In the genomic region with DNA sequence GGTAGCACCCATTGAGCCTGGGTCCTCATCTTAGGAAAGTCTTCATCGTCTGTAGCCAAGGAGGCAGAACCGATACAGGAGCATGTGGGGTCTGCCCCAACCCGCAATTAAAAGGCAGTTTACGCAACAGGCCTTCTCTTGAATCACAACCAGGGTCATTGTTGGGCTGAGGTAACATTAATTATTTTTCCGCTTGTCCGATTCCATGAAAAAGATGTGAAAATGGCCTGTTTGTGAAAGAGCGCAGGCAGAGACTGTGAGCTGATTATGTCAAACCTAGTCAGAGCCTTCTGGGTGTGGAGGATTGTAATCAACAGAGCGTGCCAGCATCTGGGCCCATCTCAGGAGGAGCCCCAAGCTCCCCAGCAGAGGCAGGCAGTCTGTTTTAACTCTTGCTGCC, we compare ENCODE assay signal across 33 mouse cellular contexts. TPM values are rescaled to one million over a fixed set of nuclear protein-coding genes. Genes with fewer than 3 reads are reported as not detected.
A peak's percentile ranks its signal among the peaks of the same experiment; 100 is the strongest.
DNase-seq lines count a peak whose midpoint lies in the region; ATAC-seq and TF ChIP-seq lines count a peak whose summit lies in the region.
"Had no signal": no experiment of that assay in that cellular context is flagged by ENCODE, and none has a peak within 500 bp of the region (broad histone marks: within the 10 kb centered on the region; RNA-seq: fewer than 3 reads in every experiment).

No protein-coding gene starts in this region.

- H3K4me1 ChIP-seq in forebrain, embryonic 11.5 days (replicated peaks; ENCODE audit: control insufficient read depth, insufficient read depth, low read length) = 0 out of 2 replicates have a peak, but pooled peaks cover 2% of the 10 kb centered on the region
- no peaks in the 10 kb centered on the region for H3K4me1 ChIP-seq in forebrain, postnatal 0 days (ENCODE audit: insufficient read depth)
- H3K4me1 ChIP-seq in midbrain, embryonic 11.5 days (ENCODE audit: control insufficient read depth, insufficient read depth, low read length) = no peaks in the 10 kb centered on the region
- peaks cover 11% of the 10 kb centered on the region for H3K4me1 ChIP-seq in midbrain, embryonic 10.5 days
- peaks cover 4% of the 10 kb centered on the region; the same call in 1 of the 2 replicates for H3K4me1 ChIP-seq in forebrain, embryonic 14.5 days (ENCODE audit: control insufficient read depth, insufficient read depth, low read length)
- H3K4me1 ChIP-seq: liver, embryonic 13.5 days; neural tube, embryonic 12.5 days had no signal

- ATAC-seq in forebrain, embryonic 11.5 days (replicated peaks; ENCODE audit: low FRiP score) = peak; percentile 87
- no peak for ATAC-seq in forebrain, postnatal 0 days
- 0 out of 2 replicates have a peak, but pooled peaks have one; percentile 55 for ATAC-seq in midbrain, embryonic 11.5 days (ENCODE audit: low FRiP score)
- peak; percentile 84 for ATAC-seq in forebrain, embryonic 14.5 days
- ATAC-seq: CD4-positive, CD25-positive, alpha-beta regulatory T cell, adult 4 months had no signal

- no peak overlapping the region for H3K4me3 ChIP-seq in forebrain, embryonic 11.5 days (ENCODE audit: low read depth, low read length)
- H3K4me3 ChIP-seq in forebrain, postnatal 0 days (ENCODE audit: low read depth, low read length) = no peak overlapping the region
- no peak overlapping the region for H3K4me3 ChIP-seq in midbrain, embryonic 11.5 days (ENCODE audit: low read depth, low read length)
- H3K4me3 ChIP-seq in midbrain, embryonic 10.5 days = no peak overlapping the region
- no peak overlapping the region for H3K4me3 ChIP-seq in forebrain, embryonic 14.5 days (ENCODE audit: low read depth, low read length)
- H3K4me3 ChIP-seq: limb, embryonic 13.5 days; liver, embryonic 13.5 days; neural tube, embryonic 12.5 days had no signal

- 16% methylated on average over 8 of the region's 8 CpGs for WGBS in forebrain, embryonic 11.5 days
- WGBS in forebrain, postnatal 0 days = 15% methylated on average over 8 of the region's 8 CpGs
- WGBS in midbrain, embryonic 11.5 days = 42% methylated on average over 8 of the region's 8 CpGs
- 50% methylated on average over 8 of the region's 8 CpGs for WGBS in midbrain, embryonic 10.5 days
- 8% methylated on average over 8 of the region's 8 CpGs for WGBS in forebrain, embryonic 14.5 days

- H3K9me3 ChIP-seq in forebrain, embryonic 11.5 days (ENCODE audit: control insufficient read depth, low read length) = no peaks in the 10 kb centered on the region
- H3K9me3 ChIP-seq in forebrain, postnatal 0 days (ENCODE audit: low read length) = no peaks in the 10 kb centered on the region
- no peaks in the 10 kb centered on the region for H3K9me3 ChIP-seq in midbrain, embryonic 11.5 days (ENCODE audit: control insufficient read depth, low read length)
- no peaks in the 10 kb centered on the region for H3K9me3 ChIP-seq in midbrain, embryonic 10.5 days (replicated peaks)
- H3K9me3 ChIP-seq in forebrain, embryonic 14.5 days (replicated peaks; ENCODE audit: control insufficient read depth, low read length) = no peaks in the 10 kb centered on the region
- H3K9me3 ChIP-seq: limb, embryonic 13.5 days; liver, embryonic 13.5 days; neural tube, embryonic 12.5 days had no signal

- no peaks in the 10 kb centered on the region for H3K36me3 ChIP-seq in forebrain, embryonic 11.5 days (ENCODE audit: control insufficient read depth, insufficient read depth, low read length)
- no peaks in the 10 kb centered on the region for H3K36me3 ChIP-seq in forebrain, postnatal 0 days (ENCODE audit: insufficient read depth)
- H3K36me3 ChIP-seq in midbrain, embryonic 11.5 days (ENCODE audit: control insufficient read depth, insufficient read depth, low read length) = no peaks in the 10 kb centered on the region
- no peaks in the 10 kb centered on the region for H3K36me3 ChIP-seq in midbrain, embryonic 10.5 days
- H3K36me3 ChIP-seq in forebrain, embryonic 14.5 days (ENCODE audit: control insufficient read depth, insufficient read depth, low read length) = no peaks in the 10 kb centered on the region
- H3K36me3 ChIP-seq: limb, embryonic 13.5 days; liver, embryonic 13.5 days; neural tube, embryonic 12.5 days had no signal

- H3K4me2 ChIP-seq in forebrain, embryonic 11.5 days (ENCODE audit: low read depth, low read length, severe bottlenecking) = no peak overlapping the region
- H3K4me2 ChIP-seq in forebrain, postnatal 0 days (ENCODE audit: low read depth) = no peak overlapping the region
- no peak overlapping the region for H3K4me2 ChIP-seq in midbrain, embryonic 11.5 days
- H3K4me2 ChIP-seq in forebrain, embryonic 14.5 days (ENCODE audit: low read length) = no peak overlapping the region
- H3K4me2 ChIP-seq: limb, embryonic 13.5 days; liver, embryonic 13.5 days; neural tube, embryonic 12.5 days had no signal

- TF ChIP-seq CTCF in forebrain, postnatal 0 days (IDR thresholded peaks at IDR 0.05; ENCODE audit: low read depth) = no peak

- no peaks in the 10 kb centered on the region for H3K27me3 ChIP-seq in forebrain, embryonic 11.5 days (ENCODE audit: control insufficient read depth, insufficient read depth, low read length)
- H3K27me3 ChIP-seq in forebrain, postnatal 0 days (ENCODE audit: insufficient read depth, low read length) = no peaks in the 10 kb centered on the region
- H3K27me3 ChIP-seq in midbrain, embryonic 11.5 days (ENCODE audit: control insufficient read depth, insufficient read depth, low read length) = no peaks in the 10 kb centered on the region
- no peaks in the 10 kb centered on the region for H3K27me3 ChIP-seq in midbrain, embryonic 10.5 days (ENCODE audit: low read depth, poor library complexity, severe bottlenecking)
- no peaks in the 10 kb centered on the region for H3K27me3 ChIP-seq in forebrain, embryonic 14.5 days (replicated peaks; ENCODE audit: control insufficient read depth, insufficient read depth, low read length)
- H3K27me3 ChIP-seq: limb, embryonic 13.5 days; liver, embryonic 13.5 days; neural tube, embryonic 12.5 days had no signal

- no peak overlapping the region for H3K27ac ChIP-seq in forebrain, embryonic 11.5 days (ENCODE audit: low read depth, low read length)
- H3K27ac ChIP-seq in forebrain, postnatal 0 days (ENCODE audit: low read depth, low read length) = no peak overlapping the region
- H3K27ac ChIP-seq in midbrain, embryonic 11.5 days (ENCODE audit: low read depth, low read length) = no peak overlapping the region
- H3K27ac ChIP-seq in midbrain, embryonic 10.5 days (replicated peaks) = no peak overlapping the region
- H3K27ac ChIP-seq in forebrain, embryonic 14.5 days (ENCODE audit: low read depth, low read length) = no peak overlapping the region
- H3K27ac ChIP-seq: limb, embryonic 13.5 days; liver, embryonic 13.5 days; neural tube, embryonic 12.5 days had no signal

- no peak overlapping the region for H3K9ac ChIP-seq in forebrain, embryonic 11.5 days (ENCODE audit: low read length)
- no peak overlapping the region for H3K9ac ChIP-seq in forebrain, postnatal 0 days
- no peak overlapping the region for H3K9ac ChIP-seq in midbrain, embryonic 11.5 days (ENCODE audit: low read length)
- H3K9ac ChIP-seq in forebrain, embryonic 14.5 days (ENCODE audit: low read length) = no peak overlapping the region
- H3K9ac ChIP-seq: limb, embryonic 13.5 days; liver, embryonic 13.5 days; neural tube, embryonic 12.5 days had no signal

- DNase-seq in forebrain, embryonic 11.5 days (ENCODE audit: low spot score) = no peak
- no peak for DNase-seq in forebrain, postnatal 0 days
- DNase-seq in midbrain, embryonic 11.5 days (ENCODE audit: low spot score, missing footprints) = no peak
- DNase-seq in midbrain, embryonic 10.5 days (ENCODE audit: low spot score) = no peak
- DNase-seq in forebrain, embryonic 14.5 days (ENCODE audit: low spot score) = peak; percentile 73
- DNase-seq in retina, postnatal 1 day = peak; percentile 98
- DNase-seq in kidney, adult 9 months = no peak
- DNase-seq in cerebellum, adult 11-12 months = no peak
- DNase-seq: cerebellum, adult 18-20 months; cerebellum, postnatal 14 days; heart, postnatal 4 days; kidney, adult 2 months; kidney, postnatal 36 days; liver, embryonic 13.5 days; lung, adult 2 months; lung, postnatal 14 days; midbrain, embryonic 14.5 days; thymus, adult 18-20 months; thymus, postnatal 4 days had no signal

RNA-seq across cellular contexts. Expression of a gene that starts 30.4 kb away (rescaled TPM):
- polyA plus RNA-seq in forebrain, embryonic 11.5 days (2014; fragmentation: Nextera tagmentation; extraction: Ambion mirVana) = not detected in 2 replicates
- total RNA-seq in forebrain, postnatal 0 days (2014; rRNA removed) = not detected in 2 replicates
- not detected in 2 replicates for polyA plus RNA-seq in forebrain, postnatal 0 days (2015; fragmentation: Nextera tagmentation; extraction: Ambion mirVana)
- not detected in 2 replicates for polyA plus RNA-seq in midbrain, embryonic 11.5 days (2014; fragmentation: Nextera tagmentation; extraction: Ambion mirVana)
- 0.10 TPM in 1 of 2 replicates, not detected in the other for polyA plus RNA-seq in midbrain, embryonic 10.5 days (2016; fragmentation: Nextera tagmentation; extraction: Ambion mirVana)
- not detected in 2 replicates for polyA plus RNA-seq in forebrain, embryonic 14.5 days (2014; fragmentation: Nextera tagmentation; extraction: Ambion mirVana)
- total RNA-seq: adrenal gland, adult 18-20 months; adrenal gland, postnatal 4 days; gastrocnemius, adult 18-20 months; heart, postnatal 4 days; left cerebral cortex, adult 18-20 months; left cerebral cortex, postnatal 25 days; megakaryocyte progenitor cell, adult 5-6 weeks had no signal
- polyA plus RNA-seq: CD4-positive, CD25-positive, alpha-beta regulatory T cell, adult 4 months; gonadal fat pad, adult 2 months; heart, embryonic 16.5 days; intestine, embryonic 14.5 days; kidney, adult 2 months; liver, embryonic 13.5 days; lung, adult 2 months; midbrain, embryonic 14.5 days; neural tube, embryonic 12.5 days; small intestine, adult 2 months; stomach, embryonic 16.5 days had no signal

Comparison
In these comparisons a context has a peak if more than half of its experiments do, and no peak if none do; other contexts are left out.
1. DNase-seq: peak in forebrain, embryonic 14.5 days (single experiment) and retina, postnatal 1 day (single experiment); none in forebrain, embryonic 11.5 days (single experiment), forebrain, postnatal 0 days (single experiment), midbrain, embryonic 11.5 days (single experiment), midbrain, embryonic 10.5 days (single experiment), kidney, adult 9 months (single experiment) and cerebellum, adult 11-12 months (single experiment).